12 mouse cellular contexts compared by ENCODE assay signal in genomic region chr5:125443335-125443734, GRCm38 (mm10). TPM values are rescaled to one million over a fixed set of nuclear protein-coding genes. Genes with fewer than 3 reads are reported as not detected.
DNase-seq lines count a peak whose midpoint lies in the region; ATAC-seq and TF ChIP-seq lines count a peak whose summit lies in the region.
"Had no signal": no experiment of that assay in that cellular context is flagged by ENCODE, and none has a peak within 500 bp of the region (broad histone marks: within the 10 kb centered on the region; RNA-seq: fewer than 3 reads in every experiment).

No protein-coding gene starts in this region.

- ATAC-seq in intestine, postnatal 0 days = no peak
- no peak for ATAC-seq in intestine, embryonic 16.5 days
- ATAC-seq: midbrain, embryonic 16.5 days had no signal

- H3K4me3 ChIP-seq in intestine, postnatal 0 days (ENCODE audit: low read depth, low read length) = no peak overlapping the region
- no peak overlapping the region for H3K4me3 ChIP-seq in intestine, embryonic 16.5 days (ENCODE audit: low read length)
- H3K4me3 ChIP-seq in embryonic facial prominence, embryonic 10.5 days = peak overlapping the region; percentile 93; the same call in 1 of the 2 replicates

- H3K4me1 ChIP-seq in intestine, postnatal 0 days (replicated peaks; ENCODE audit: control insufficient read depth, insufficient read depth, low read length) = no peaks in the 10 kb centered on the region
- H3K4me1 ChIP-seq in intestine, embryonic 16.5 days (ENCODE audit: control insufficient read depth, insufficient read depth, low read length) = peaks cover 9% of the 10 kb centered on the region
- peaks cover 23% of the 10 kb centered on the region for H3K4me1 ChIP-seq in embryonic facial prominence, embryonic 10.5 days

- H3K27ac ChIP-seq in intestine, postnatal 0 days (ENCODE audit: low read depth, low read length) = no peak overlapping the region
- no peak overlapping the region for H3K27ac ChIP-seq in intestine, embryonic 16.5 days (ENCODE audit: low read length)
- no peak overlapping the region for H3K27ac ChIP-seq in embryonic facial prominence, embryonic 10.5 days (replicated peaks)

- no peaks in the 10 kb centered on the region for H3K27me3 ChIP-seq in intestine, postnatal 0 days (replicated peaks; ENCODE audit: control insufficient read depth, insufficient read depth, low read length)
- H3K27me3 ChIP-seq in intestine, embryonic 16.5 days (replicated peaks; ENCODE audit: control insufficient read depth, insufficient read depth, low read length) = no peaks in the 10 kb centered on the region
- H3K27me3 ChIP-seq in embryonic facial prominence, embryonic 10.5 days (replicated peaks; ENCODE audit: low read depth, poor library complexity, severe bottlenecking) = no peaks in the 10 kb centered on the region

- peak; percentile 60 for TF ChIP-seq CTCF in intestine, postnatal 0 days (IDR thresholded peaks at IDR 0.05; ENCODE audit: low read depth)

- no peak overlapping the region for H3K4me2 ChIP-seq in intestine, postnatal 0 days (replicated peaks; ENCODE audit: low read depth)
- H3K4me2 ChIP-seq in intestine, embryonic 16.5 days (ENCODE audit: low read depth, low read length) = no peak overlapping the region

- no peaks in the 10 kb centered on the region for H3K36me3 ChIP-seq in intestine, postnatal 0 days (ENCODE audit: control insufficient read depth, insufficient read depth)
- no peaks in the 10 kb centered on the region for H3K36me3 ChIP-seq in intestine, embryonic 16.5 days (ENCODE audit: control insufficient read depth, insufficient read depth, low read length)
- H3K36me3 ChIP-seq in embryonic facial prominence, embryonic 10.5 days (replicated peaks) = peaks cover 35% of the 10 kb centered on the region

- no peaks in the 10 kb centered on the region for H3K9me3 ChIP-seq in intestine, postnatal 0 days (ENCODE audit: control insufficient read depth)
- no peaks in the 10 kb centered on the region for H3K9me3 ChIP-seq in intestine, embryonic 16.5 days (ENCODE audit: control insufficient read depth, low read length)
- no peaks in the 10 kb centered on the region for H3K9me3 ChIP-seq in embryonic facial prominence, embryonic 10.5 days

- 85% methylated on average over 5 of the region's 5 CpGs for WGBS in intestine, postnatal 0 days
- 88% methylated on average over 5 of the region's 5 CpGs for WGBS in intestine, embryonic 16.5 days
- 88% methylated on average over 5 of the region's 5 CpGs for WGBS in embryonic facial prominence, embryonic 10.5 days

- H3K9ac ChIP-seq in intestine, postnatal 0 days (ENCODE audit: low read depth, low read length) = no peak overlapping the region
- no peak overlapping the region for H3K9ac ChIP-seq in intestine, embryonic 16.5 days (ENCODE audit: low read depth, low read length)

- DNase-seq in A20 (ENCODE audit: low read depth, low spot score) = peak; percentile 45
- peak; percentile 25 for DNase-seq in CD4-positive helper T cell, adult 2 months (ENCODE audit: low read depth, low spot score)
- DNase-seq in embryonic facial prominence, embryonic 10.5 days (ENCODE audit: low spot score) = no peak
- DNase-seq in gastrocnemius, adult 18-20 months (ENCODE audit: low spot score) = no peak
- DNase-seq in adrenal gland, adult 18-20 months (ENCODE audit: low spot score in 2 of 2) = no peak
- DNase-seq: adrenal gland, postnatal 10 days; cerebellum, adult 11-12 months; embryo, embryonic 11 days; thymus, postnatal 4 days had no signal

RNA-seq across cellular contexts. Expression of gene Bri3bp, which starts 2.0 kb away (rescaled TPM):
- 35.7 and 42.8 TPM in 2 replicates for polyA plus RNA-seq in intestine, postnatal 0 days (2015; fragmentation: Nextera tagmentation; extraction: Ambion mirVana)
- polyA plus RNA-seq in intestine, embryonic 16.5 days (2015; fragmentation: Nextera tagmentation; extraction: Ambion mirVana) = 58.2 and 58.3 TPM in 2 replicates
- polyA plus RNA-seq in embryonic facial prominence, embryonic 10.5 days (2016; fragmentation: Nextera tagmentation; extraction: Ambion mirVana) = 50.9 and 52.2 TPM in 2 replicates
- 1 to 10 TPM; 2.6 to 3.2 TPM for total RNA-seq in gastrocnemius, adult 18-20 months (2021)
- 10 to 100 TPM; 18.7 to 32.1 TPM for total RNA-seq in adrenal gland, adult 18-20 months (2021)

RNA-seq across cellular contexts. Expression of gene Dhx37, which starts 9.4 kb away (rescaled TPM):
- 2.5 and 3.2 TPM in 2 replicates for polyA plus RNA-seq in intestine, postnatal 0 days (2015; fragmentation: Nextera tagmentation; extraction: Ambion mirVana)
- polyA plus RNA-seq in intestine, embryonic 16.5 days (2015; fragmentation: Nextera tagmentation; extraction: Ambion mirVana) = 8.3 and 10.2 TPM in 2 replicates
- polyA plus RNA-seq in embryonic facial prominence, embryonic 10.5 days (2016; fragmentation: Nextera tagmentation; extraction: Ambion mirVana) = 24.1 and 24.2 TPM in 2 replicates
- 1 to 10 TPM; 4.5 to 5.1 TPM for total RNA-seq in gastrocnemius, adult 18-20 months (2021)
- total RNA-seq in adrenal gland, adult 18-20 months (2021) = 10 to 100 TPM; 16.7 to 19.3 TPM

RNA-seq across cellular contexts. Expression of gene Aacs, which starts 32.3 kb away (rescaled TPM):
- 13.7 and 14.0 TPM in 2 replicates for polyA plus RNA-seq in intestine, postnatal 0 days (2015; fragmentation: Nextera tagmentation; extraction: Ambion mirVana)
- 81.3 and 83.5 TPM in 2 replicates for polyA plus RNA-seq in intestine, embryonic 16.5 days (2015; fragmentation: Nextera tagmentation; extraction: Ambion mirVana)
- 51.2 and 60.1 TPM in 2 replicates for polyA plus RNA-seq in embryonic facial prominence, embryonic 10.5 days (2016; fragmentation: Nextera tagmentation; extraction: Ambion mirVana)
- 1 to 10 TPM; 2.4 to 5.0 TPM for total RNA-seq in gastrocnemius, adult 18-20 months (2021)
- total RNA-seq in adrenal gland, adult 18-20 months (2021) = 100 to 1,000 TPM in 1 of 2 experiments, 10 to 100 TPM in 1; 90.2 to 165 TPM

RNA-seq across cellular contexts. Expression of gene Ubc, which starts 53.3 kb away (rescaled TPM):
- 345 and 371 TPM in 2 replicates for polyA plus RNA-seq in intestine, postnatal 0 days (2015; fragmentation: Nextera tagmentation; extraction: Ambion mirVana)
- polyA plus RNA-seq in intestine, embryonic 16.5 days (2015; fragmentation: Nextera tagmentation; extraction: Ambion mirVana) = 897 and 920 TPM in 2 replicates
- 957 and 988 TPM in 2 replicates for polyA plus RNA-seq in embryonic facial prominence, embryonic 10.5 days (2016; fragmentation: Nextera tagmentation; extraction: Ambion mirVana)
- total RNA-seq in gastrocnemius, adult 18-20 months (2021) = 1,000 to 10,000 TPM; 1,764 to 2,031 TPM
- 1,000 to 10,000 TPM; 1,721 to 2,004 TPM for total RNA-seq in adrenal gland, adult 18-20 months (2021)

RNA-seq across cellular contexts. Expression of gene Gm10382, which starts 54.2 kb away (rescaled TPM):
- polyA plus RNA-seq in intestine, postnatal 0 days (2015; fragmentation: Nextera tagmentation; extraction: Ambion mirVana) = 0.16 and 0.24 TPM in 2 replicates
- polyA plus RNA-seq in intestine, embryonic 16.5 days (2015; fragmentation: Nextera tagmentation; extraction: Ambion mirVana) = 0.18 and 0.24 TPM in 2 replicates
- 0.53 and 0.60 TPM in 2 replicates for polyA plus RNA-seq in embryonic facial prominence, embryonic 10.5 days (2016; fragmentation: Nextera tagmentation; extraction: Ambion mirVana)
- under 1 TPM in 1 of 2 experiments, not detected in 1; 0.24 TPM for total RNA-seq in gastrocnemius, adult 18-20 months (2021)
- total RNA-seq in adrenal gland, adult 18-20 months (2021) = under 1 TPM; 0.42 to 0.50 TPM

Comparison
In these comparisons a context has a peak if more than half of its experiments do, and no peak if none do; other contexts are left out.
1. DNase-seq: peak in A20 (single experiment) and CD4-positive helper T cell, adult 2 months (single experiment); none in embryonic facial prominence, embryonic 10.5 days (single experiment), gastrocnemius, adult 18-20 months (single experiment) and adrenal gland, adult 18-20 months (0 of 2).